Mouse (Mus musculus): ENCODE measurements around the gene Ankrd9.
A peak's percentile ranks its signal among the peaks of the same experiment; 100 is the strongest.

GRCm38 (mm10) chr12:110978607-110979406 is at the start of gene Ankrd9:
- TF ChIP-seq CTCF (IDR thresholded peaks at IDR 0.05; ENCODE audit: low read depth) (0 out of 2 replicates have a peak, but pooled peaks have one; percentile 6), EP300 (optimal IDR thresholded peaks at IDR 0.05) (no peak)

Measured in stomach, postnatal 0 days (tissue).